Mouse (Mus musculus) bone marrow macrophage, adult 2 months (primary cell): ENCODE results near the gene Atp13a2.

Source experiments
- CTCF ChIP-seq: IDR thresholded peaks from 2 replicates; pipeline ENCODE4 v1.5.1; 2012; ENCODE audit warnings: low read depth, mild to moderate bottlenecking, low read length, moderate library complexity
- POLR2A ChIP-seq: IDR thresholded peaks from 2 replicates; pipeline ENCODE4 v1.6.1; 2012; ENCODE audit warnings: mild to moderate bottlenecking, low read depth, low read length, borderline replicate concordance

GRCm38 (mm10) chr4:141031733-141032132 lies 45.1 kb downstream of the Atp13a2 start:
- TF ChIP-seq CTCF (peak; percentile 61), POLR2A (no peak)
